Mouse (Mus musculus): ENCODE measurements around the gene Ttll6. TPM values are rescaled to one million over a fixed set of nuclear protein-coding genes. Genes with fewer than 3 reads are reported as not detected.
"Not testable (repeated sequence)": the region's sequence is repeated elsewhere in the genome, so short reads cannot be mapped to it uniquely, and the experiment has no call there.

Gene Ttll6
- total RNA-seq (2021) = not detected
- long read RNA-seq, experiment 1 = 0 reads
- long read RNA-seq, experiment 2 = 0 reads

GRCm38 (mm10) chr11:96133239-96133865, at the start of gene Ttll6:
Gene Ttll6, plus strand, starts transcription at chr11:96133786.
- DNase-seq (ENCODE audit: low spot score in 2 of 2) = peak; percentile 56 to 69

- DNase-seq (ENCODE audit: low spot score in 2 of 2) = no peak
These were observed 45.6 kb upstream of the Ttll6 start for GRCm38 (mm10) chr11:96087981-96088380.

GRCm38 (mm10) chr11:96091073-96091472, 42.5 kb upstream of the Ttll6 start:
- DNase-seq (ENCODE audit: low spot score in 2 of 2) = no peak

GRCm38 (mm10) chr11:96092674-96093291, 40.8 kb upstream of the Ttll6 start:
- no peak for DNase-seq (ENCODE audit: low spot score in 2 of 2)

GRCm38 (mm10) chr11:96093361-96093760, 40.2 kb upstream of the Ttll6 start:
- peak; percentile 41 to 50 for DNase-seq (ENCODE audit: low spot score in 2 of 2)

- DNase-seq (ENCODE audit: low spot score in 2 of 2) = no peak
These were observed 25.2 kb upstream of the Ttll6 start for GRCm38 (mm10) chr11:96108376-96108775.

GRCm38 (mm10) chr11:96110950-96111349, 22.6 kb upstream of the Ttll6 start:
- DNase-seq (ENCODE audit: low spot score in 2 of 2) = not testable (repeated sequence)

GRCm38 (mm10) chr11:96111751-96112150, 21.8 kb upstream of the Ttll6 start, which contains the start of gene Calcoco2:
Gene Calcoco2, minus strand, starts transcription at chr11:96111964.
- DNase-seq (ENCODE audit: low spot score in 2 of 2) = no peak

- DNase-seq (ENCODE audit: low spot score in 2 of 2) = no peak
These were observed 19.5 kb upstream of the Ttll6 start for GRCm38 (mm10) chr11:96114077-96114476.

- DNase-seq (ENCODE audit: low spot score in 2 of 2) = no peak
These were observed 18.2 kb upstream of the Ttll6 start for GRCm38 (mm10) chr11:96115416-96115815.

- no peak for DNase-seq (ENCODE audit: low spot score in 2 of 2)
These were observed 17.5 kb upstream of the Ttll6 start for GRCm38 (mm10) chr11:96116116-96116515.

- not testable (repeated sequence) for DNase-seq (ENCODE audit: low spot score in 2 of 2)
These were observed 16.7 kb upstream of the Ttll6 start for GRCm38 (mm10) chr11:96116925-96117324.

- no peak for DNase-seq (ENCODE audit: low spot score in 2 of 2)
These were observed 14.2 kb upstream of the Ttll6 start for GRCm38 (mm10) chr11:96119401-96119800.

GRCm38 (mm10) chr11:96122806-96123205, 10.8 kb upstream of the Ttll6 start:
- not testable (repeated sequence) for DNase-seq (ENCODE audit: low spot score in 2 of 2)

- DNase-seq (ENCODE audit: low spot score in 2 of 2) = peak; percentile 35 to 40
These were observed 9.3 kb upstream of the Ttll6 start for GRCm38 (mm10) chr11:96124052-96124914.

- DNase-seq (ENCODE audit: low spot score in 2 of 2) = no peak
These were observed 3.0 kb upstream of the Ttll6 start for GRCm38 (mm10) chr11:96130606-96131005.

- no peak for DNase-seq (ENCODE audit: low spot score in 2 of 2)
These were observed 2.3 kb downstream of the Ttll6 start for GRCm38 (mm10) chr11:96135847-96136246.

- DNase-seq (ENCODE audit: low spot score in 2 of 2) = no peak
These were observed 7.2 kb downstream of the Ttll6 start for GRCm38 (mm10) chr11:96140726-96141175.

GRCm38 (mm10) chr11:96143766-96144165, 10.2 kb downstream of the Ttll6 start:
- DNase-seq (ENCODE audit: low spot score in 2 of 2) = no peak

- peak; percentile 73 to 75 for DNase-seq (ENCODE audit: low spot score in 2 of 2)
These were observed 12.2 kb downstream of the Ttll6 start for GRCm38 (mm10) chr11:96145622-96146270.

- DNase-seq (ENCODE audit: low spot score in 2 of 2) = no peak
These were observed 13.9 kb downstream of the Ttll6 start for GRCm38 (mm10) chr11:96147471-96147870.
